Comparison of ENCODE assay signal across 9 mouse cellular contexts in genomic region chr8:11098228-11098778, GRCm38 (mm10).
DNase-seq lines count a peak whose midpoint lies in the region; TF ChIP-seq lines count a peak whose summit lies in the region.
"Had no signal": no experiment of that assay in that cellular context is flagged by ENCODE, and none has a peak within 500 bp of the region (broad histone marks: within the 10 kb centered on the region; RNA-seq: fewer than 3 reads in every experiment).

No protein-coding gene starts in this region.

- 19% methylated on average over 10 of the region's 10 CpGs for WGBS in liver, adult 2 months
- WGBS in heart, embryonic 10.5 days: 58% methylated on average over 10 of the region's 10 CpGs

- peaks cover 3% of the 10 kb centered on the region; the same call in 1 of the 2 replicates for H3K4me1 ChIP-seq in liver, adult 2 months (ENCODE audit: control insufficient read depth, insufficient read depth, low read length)
- peaks cover 7% of the 10 kb centered on the region; the same call in 1 of the 2 replicates for H3K4me1 ChIP-seq in heart, embryonic 10.5 days

- TF ChIP-seq CTCF in liver, adult 2 months (IDR thresholded peaks at IDR 0.05; ENCODE audit: low read depth, low read length): no peak
- no peak for TF ChIP-seq CTCF in left cerebral cortex, adult 2 months (IDR thresholded peaks at IDR 0.05)

- DNase-seq in liver, adult 2 months (ENCODE audit: extremely low read depth, low read depth, low spot score): peak; percentile 96
- no peak for DNase-seq in liver
- peak; percentile 73 for DNase-seq in cerebellum, adult 9-11 months
- DNase-seq in heart, embryonic 10.5 days (ENCODE audit: low spot score): no peak
- DNase-seq in kidney, postnatal 10 days: peak; percentile 72
- no peak for DNase-seq in ovary, postnatal 10 days (ENCODE audit: low spot score)
- no peak for DNase-seq in left cerebral cortex, adult 2 months (ENCODE audit: extremely low spot score in 1 of 2, low spot score in 2 of 2)

- no peak overlapping the region for H3K27ac ChIP-seq in liver, adult 2 months (replicated peaks; ENCODE audit: insufficient read depth, low read depth, low read length)
- H3K27ac ChIP-seq in heart, embryonic 10.5 days: peak overlapping the region; percentile 33; the same call in 1 of the 2 replicates
- H3K27ac ChIP-seq in left cerebral cortex, adult 2 months: no peak overlapping the region
- H3K27ac ChIP-seq: liver, embryonic 14.5 days had no signal

- no peaks in the 10 kb centered on the region for H3K36me3 ChIP-seq in liver, adult 2 months (ENCODE audit: control insufficient read depth, insufficient read depth, low read length)
- H3K36me3 ChIP-seq in heart, embryonic 10.5 days: no peaks in the 10 kb centered on the region
- H3K36me3 ChIP-seq in myocyte (ENCODE audit: control insufficient read depth, insufficient read depth): no peaks in the 10 kb centered on the region

- peak overlapping the region; percentile 44 for H3K4me2 ChIP-seq in myocyte (ENCODE audit: low read depth)

- intact Hi-C loops in left cerebral cortex, adult 2 months (cut with DNase I): no loop called here

- H3K9me3 ChIP-seq in heart, embryonic 10.5 days: no peaks in the 10 kb centered on the region

- H3K79me2 ChIP-seq in liver, adult 2 months (ENCODE audit: control insufficient read depth, insufficient read depth, low read length): no peaks in the 10 kb centered on the region
- H3K79me2 ChIP-seq in myocyte (ENCODE audit: control insufficient read depth, insufficient read depth): no peaks in the 10 kb centered on the region

- TF ChIP-seq POLR2A in liver, adult 2 months (IDR thresholded peaks at IDR 0.05; ENCODE audit: extremely low read depth, insufficient read depth, low read length): no peak
- no peak for TF ChIP-seq POLR2A in myocyte (IDR thresholded peaks at IDR 0.05; ENCODE audit: insufficient read length, low read depth)

- H3K9ac ChIP-seq in liver, adult 2 months (ENCODE audit: low read depth, low read length): no peak overlapping the region
- H3K9ac ChIP-seq: liver, embryonic 14.5 days had no signal

- H3K4me3 ChIP-seq in liver, adult 2 months (ENCODE audit: insufficient read depth, low read depth, low read length): no peak overlapping the region
- H3K4me3 ChIP-seq in heart, embryonic 10.5 days: no peak overlapping the region
- no peak overlapping the region for H3K4me3 ChIP-seq in myocyte
- H3K4me3 ChIP-seq in left cerebral cortex, adult 2 months: no peak overlapping the region

- no peaks in the 10 kb centered on the region for H3K27me3 ChIP-seq in liver, adult 2 months (ENCODE audit: control insufficient read depth, insufficient read depth, low read length)
- 0 out of 2 replicates have a peak, but pooled peaks cover 9% of the 10 kb centered on the region for H3K27me3 ChIP-seq in heart, embryonic 10.5 days (ENCODE audit: insufficient read depth, poor library complexity, severe bottlenecking)
- peaks cover 15% of the 10 kb centered on the region for H3K27me3 ChIP-seq in myocyte (ENCODE audit: control insufficient read depth, insufficient read depth, insufficient read length)

- no peak overlapping the region for H3ac ChIP-seq in myocyte (ENCODE audit: control insufficient read depth, insufficient read length)

TF ChIP-seq in myocyte, 11 proteins besides CTCF, POLR2A, EP300 and RAD21:
- TF ChIP-seq E2F4 (IDR thresholded peaks at IDR 0.05; ENCODE audit: insufficient read depth) (no peak), TCF3 (IDR thresholded peaks at IDR 0.05; ENCODE audit: insufficient read length, low read depth) (no peak), CEBPB (IDR thresholded peaks at IDR 0.05; ENCODE audit: insufficient read depth, poor library complexity, severe bottlenecking) (no peak), USF1 (IDR thresholded peaks at IDR 0.05; ENCODE audit: low read depth) (no peak), TCF12 (IDR thresholded peaks at IDR 0.05; ENCODE audit: insufficient read depth, poor library complexity, severe bottlenecking) (no peak), MAX (IDR thresholded peaks at IDR 0.05; ENCODE audit: low read depth) (no peak), SRF (IDR thresholded peaks at IDR 0.05; ENCODE audit: control insufficient read depth, insufficient read length, low read depth) (no peak), REST (IDR thresholded peaks at IDR 0.05; ENCODE audit: insufficient read depth, insufficient read length) (no peak), MYOD1 (IDR thresholded peaks at IDR 0.05; ENCODE audit: control insufficient read depth in 1 of 3, insufficient read length in 2 of 3, low read depth in 2 of 3) (no peak), MYOG (IDR thresholded peaks at IDR 0.05; ENCODE audit: control insufficient read depth in 1 of 3, insufficient read depth in 1 of 3, insufficient read length in 2 of 3, low read depth in 2 of 3) (no peak), POLR2AphosphoS2 (IDR thresholded peaks at IDR 0.05; ENCODE audit: insufficient read length, low read depth) (no peak)

Comparison
In these comparisons a context has a peak if more than half of its experiments do, and no peak if none do; other contexts are left out.
1. DNase-seq: peak in liver, adult 2 months (single experiment), cerebellum, adult 9-11 months (single experiment) and kidney, postnatal 10 days (single experiment); none in liver (single experiment), heart, embryonic 10.5 days (single experiment), ovary, postnatal 10 days (single experiment) and left cerebral cortex, adult 2 months (0 of 2).